Comparison of ENCODE assay signal across 8 mouse cellular contexts in genomic region chr19:45283302-45283701, GRCm38 (mm10). TPM values are rescaled to one million over a fixed set of nuclear protein-coding genes. Genes with fewer than 3 reads are reported as not detected.
DNase-seq lines count a peak whose midpoint lies in the region; ATAC-seq and TF ChIP-seq lines count a peak whose summit lies in the region.

No protein-coding gene starts in this region.

- ATAC-seq in hindbrain, embryonic 11.5 days (ENCODE audit: low FRiP score): no peak
- no peak for ATAC-seq in limb, embryonic 11.5 days (ENCODE audit: insufficient number of reproducible peaks, low FRiP score, low TSS enrichment, low read depth)
- ATAC-seq in inflammation-experienced regulatory T-cells, adult 6 months: no peak

- H3K4me3 ChIP-seq in MEL (ENCODE audit: control insufficient read depth in 1 of 2, insufficient read depth in 1 of 2, low read depth in 2 of 2, low read length in 2 of 2): no peak overlapping the region
- H3K4me3 ChIP-seq in hindbrain, embryonic 11.5 days (ENCODE audit: low read depth, low read length): no peak overlapping the region
- no peak overlapping the region for H3K4me3 ChIP-seq in limb, embryonic 11.5 days (ENCODE audit: low read depth, low read length)

- peak; percentile 68 for TF ChIP-seq RAD21 in MEL (IDR thresholded peaks at IDR 0.05; ENCODE audit: low read depth, low read length)

- no peak overlapping the region for H3K9ac ChIP-seq in MEL (ENCODE audit: control insufficient read depth, low read depth, low read length, poor library complexity, severe bottlenecking)
- H3K9ac ChIP-seq in hindbrain, embryonic 11.5 days (ENCODE audit: low read depth, low read length): no peak overlapping the region
- H3K9ac ChIP-seq in limb, embryonic 11.5 days (ENCODE audit: low read length): no peak overlapping the region

- TF ChIP-seq POLR2A in MEL (IDR thresholded peaks at IDR 0.05; ENCODE audit: control insufficient read depth in 1 of 2, insufficient read depth in 1 of 2, low read depth in 1 of 2, low read length in 2 of 2, poor library complexity in 1 of 2): no peak

- peak; percentile 43 for DNase-seq in A20 (ENCODE audit: low read depth, low spot score)
- peak; percentile 67 for DNase-seq in MEL (ENCODE audit: low read depth, low spot score)
- peak; percentile 77 for DNase-seq in cerebellum, adult 8-10 months
- peak; percentile 62 to 69 for DNase-seq in frontal cortex, postnatal 25 days (ENCODE audit: low spot score in 2 of 2)
- peak; percentile 79 for DNase-seq in hindbrain, embryonic 11.5 days (ENCODE audit: low spot score)
- peak; percentile 77 for DNase-seq in limb, embryonic 11.5 days (ENCODE audit: low spot score)
- DNase-seq in retina, embryonic 14.5 days (ENCODE audit: low spot score): peak; percentile 84

- 3% methylated on average over 10 of the region's 10 CpGs for WGBS in hindbrain, embryonic 11.5 days
- WGBS in limb, embryonic 11.5 days: 8% methylated on average over 10 of the region's 10 CpGs

- no peak overlapping the region for H3K4me2 ChIP-seq in hindbrain, embryonic 11.5 days (replicated peaks; ENCODE audit: low read depth, low read length)
- no peak overlapping the region for H3K4me2 ChIP-seq in limb, embryonic 11.5 days (ENCODE audit: low read depth, severe bottlenecking)

- no peaks in the 10 kb centered on the region for H3K36me3 ChIP-seq in MEL (ENCODE audit: control insufficient read depth in 1 of 2, insufficient read depth in 2 of 2, low read length in 2 of 2)
- no peaks in the 10 kb centered on the region for H3K36me3 ChIP-seq in hindbrain, embryonic 11.5 days (ENCODE audit: control insufficient read depth, insufficient read depth, low read length)
- H3K36me3 ChIP-seq in limb, embryonic 11.5 days (ENCODE audit: control insufficient read depth, insufficient read depth, low read length): no peaks in the 10 kb centered on the region

- H3K9me3 ChIP-seq in MEL (replicated peaks; ENCODE audit: insufficient read depth, low read length): no peaks in the 10 kb centered on the region
- H3K9me3 ChIP-seq in hindbrain, embryonic 11.5 days (ENCODE audit: control insufficient read depth, low read length): no peaks in the 10 kb centered on the region
- H3K9me3 ChIP-seq in limb, embryonic 11.5 days (ENCODE audit: control insufficient read depth, low read length): no peaks in the 10 kb centered on the region

- no peaks in the 10 kb centered on the region for H3K79me2 ChIP-seq in MEL (ENCODE audit: control insufficient read depth, insufficient read depth, low read length, poor library complexity)

- no peak for TF ChIP-seq EP300 in MEL (IDR thresholded peaks at IDR 0.05; ENCODE audit: low read depth in 1 of 2, low read length in 2 of 2)

- H3K27me3 ChIP-seq in MEL (ENCODE audit: control insufficient read depth in 1 of 2, insufficient read depth in 2 of 2, low read length in 2 of 2): peaks cover 12 to 29% of the 10 kb centered on the region in 2 experiments
- H3K27me3 ChIP-seq in hindbrain, embryonic 11.5 days (ENCODE audit: control insufficient read depth, insufficient read depth, low read length): peaks cover 9% of the 10 kb centered on the region; the same call in 1 of the 2 replicates
- H3K27me3 ChIP-seq in limb, embryonic 11.5 days (ENCODE audit: control insufficient read depth, insufficient read depth, low read length): 0 out of 2 replicates have a peak, but pooled peaks cover 2% of the 10 kb centered on the region

- TF ChIP-seq CTCF in MEL (IDR thresholded peaks at IDR 0.05 in 2 of 3, conservative IDR thresholded peaks at IDR 0.05 in 1 of 3; ENCODE audit: control insufficient read depth in 1 of 3, insufficient read depth in 1 of 3, low read depth in 2 of 3, low read length in 3 of 3, poor library complexity in 1 of 3, severe bottlenecking in 1 of 3): peak; percentile 81 to 92 (median 90)

- H3K4me1 ChIP-seq in MEL (ENCODE audit: control insufficient read depth in 1 of 2, insufficient read depth in 2 of 2, low read length in 2 of 2): no peaks in the 10 kb centered on the region
- H3K4me1 ChIP-seq in hindbrain, embryonic 11.5 days (replicated peaks; ENCODE audit: control insufficient read depth, insufficient read depth, low read length): peaks cover 3% of the 10 kb centered on the region; the same call in 1 of the 2 replicates
- no peaks in the 10 kb centered on the region for H3K4me1 ChIP-seq in limb, embryonic 11.5 days (ENCODE audit: control insufficient read depth, insufficient read depth, low read length)

- no peak overlapping the region for H3K27ac ChIP-seq in MEL (ENCODE audit: control insufficient read depth, low read depth, low read length)
- H3K27ac ChIP-seq in hindbrain, embryonic 11.5 days (ENCODE audit: low read depth, low read length): no peak overlapping the region
- no peak overlapping the region for H3K27ac ChIP-seq in limb, embryonic 11.5 days (replicated peaks; ENCODE audit: low read depth, low read length)

TF ChIP-seq in MEL, 35 proteins besides CTCF, POLR2A, EP300 and RAD21:
- peak; percentile 66 for TF ChIP-seq ZC3H11A (IDR thresholded peaks at IDR 0.05; ENCODE audit: low read depth, low read length)
- no peak for TF ChIP-seq UBTF (IDR thresholded peaks at IDR 0.05; ENCODE audit: borderline replicate concordance, insufficient read depth, low read depth, low read length)
- TF ChIP-seq KAT2A (conservative IDR thresholded peaks at IDR 0.05; ENCODE audit: low read depth, low read length): no peak
- peak; percentile 98 for TF ChIP-seq SMC3 (IDR thresholded peaks at IDR 0.05; ENCODE audit: low read depth, low read length)
- TF ChIP-seq USF2 (IDR thresholded peaks at IDR 0.05; ENCODE audit: borderline replicate concordance in 1 of 2, insufficient read depth in 1 of 2, low read depth in 1 of 2, low read length in 2 of 2): no peak

RNA-seq across cellular contexts. Expression of gene Lbx1, which starts 47.7 kb away (rescaled TPM):
- total RNA-seq in MEL (2012; rRNA removed): not detected in 2 replicates
- polyA plus RNA-seq in MEL (2012; ENCODE audit: insufficient read depth in 1 of 2, insufficient read length in 2 of 2, low read depth in 1 of 2, low replicate concordance in 2 of 2, missing spikeins in 1 of 2): not detected
- polyA plus RNA-seq in hindbrain, embryonic 11.5 days (2014; fragmentation: Nextera tagmentation; extraction: Ambion mirVana): 7.6 and 8.5 TPM in 2 replicates
- 5.0 and 5.1 TPM in 2 replicates for polyA plus RNA-seq in limb, embryonic 11.5 days (2014; fragmentation: Nextera tagmentation; extraction: Ambion mirVana)
- polyA plus RNA-seq in inflammation-experienced regulatory T-cells, adult 6 months (2017; shearing (Covaris generic)): not detected
